Mouse (Mus musculus) heart, postnatal 0 days (tissue): ENCODE measurements at regions not wholly inside any gene's neighbourhood (a gene's known extent, or its start where the extent isn't known, plus 50 kb on each side); places are given as distances from the start of the nearest gene placed in this dataset.

Experiments
- CTCF ChIP-seq: IDR thresholded peaks from 2 replicates; pipeline ENCODE4 v1.5.1; 2016; ENCODE audit warnings: antibody characterized with exemption, control low read depth, low read depth
- EP300 ChIP-seq: IDR thresholded peaks from 2 replicates; pipeline ENCODE4 v1.6.1; 2016; ENCODE audit warnings: antibody characterized with exemption, low read depth

- no peak for TF ChIP-seq EP300
- no peak for TF ChIP-seq CTCF
Measured at GRCm38 (mm10) chr6:118305209-118305608, 107.7 kb upstream of the Ret start.
